Mouse (Mus musculus): ENCODE measurements around the gene Samd3.

GRCm38 (mm10) chr10:26239090-26239489 lies 9.6 kb downstream of the Samd3 start:
- no peak for TF ChIP-seq CTCF (IDR thresholded peaks at IDR 0.05)
- TF ChIP-seq EP300 (IDR thresholded peaks at IDR 0.05): 0 out of 2 replicates have a peak, but pooled peaks have one; percentile 20
